Mouse (Mus musculus): ENCODE measurements at regions not wholly inside any gene's neighbourhood (a gene's known extent, or its start where the extent isn't known, plus 50 kb on each side); places are given as distances from the start of the nearest gene placed in this dataset.

- 84% methylated on average over 6 of the region's 6 CpGs for WGBS
- peaks cover 14% of the 10 kb centered on the region for H3K9me3 ChIP-seq
- 0 out of 2 replicates have a peak, but pooled peaks cover 3% of the 10 kb centered on the region for H3K4me1 ChIP-seq (replicated peaks)
- no peaks in the 10 kb centered on the region for H3K36me3 ChIP-seq
- no peak for DNase-seq (ENCODE audit: low spot score)
- no peaks in the 10 kb centered on the region for H3K27me3 ChIP-seq (ENCODE audit: insufficient read depth, poor library complexity, severe bottlenecking)
- no peak overlapping the region for H3K4me3 ChIP-seq
- no peak overlapping the region for H3K27ac ChIP-seq
Measured at GRCm38 (mm10) chr16:93469957-93470356, 133.9 kb downstream of the Setd4 start.

GRCm38 (mm10) chr16:93465741-93466140 is 138.1 kb downstream of the Setd4 start:
- Histone ChIP-seq H3K27ac (no peak overlapping the region), H3K4me1 (replicated peaks) (0 out of 2 replicates have a peak, but pooled peaks cover 3% of the 10 kb centered on the region), H3K9me3 (no peaks in the 10 kb centered on the region), H3K27me3 (ENCODE audit: insufficient read depth, poor library complexity, severe bottlenecking) (0 out of 2 replicates have a peak, but pooled peaks cover 1% of the 10 kb centered on the region), H3K4me3 (no peak overlapping the region), H3K36me3 (no peaks in the 10 kb centered on the region)
- 88% methylated on average over 5 of the region's 5 CpGs for WGBS
- DNase-seq (ENCODE audit: low spot score) = no peak

DNA sequence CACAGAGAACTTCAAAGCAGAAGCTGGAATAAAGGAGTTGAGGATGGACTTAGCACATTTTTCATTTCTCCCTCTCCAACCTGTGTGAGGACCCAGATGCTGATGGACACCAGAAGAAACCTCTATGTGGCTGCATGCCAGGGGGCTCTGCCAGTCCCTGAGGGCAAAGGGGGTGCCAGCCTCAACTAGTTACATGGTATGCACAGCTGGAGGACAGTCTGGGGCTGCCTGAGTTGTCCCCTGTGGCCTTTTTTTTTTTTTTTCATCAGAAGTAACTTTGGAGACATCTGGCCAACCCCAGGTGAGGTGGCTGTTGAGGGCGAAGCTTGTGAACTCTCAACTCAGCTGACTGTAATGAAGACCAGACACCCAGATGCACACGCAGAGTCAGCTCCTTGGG is 139.0 kb downstream of the Setd4 start:
- Histone ChIP-seq H3K27me3 (ENCODE audit: insufficient read depth, poor library complexity, severe bottlenecking) (0 out of 2 replicates have a peak, but pooled peaks cover 5% of the 10 kb centered on the region), H3K4me3 (no peak overlapping the region), H3K9me3 (no peaks in the 10 kb centered on the region), H3K4me1 (replicated peaks) (peaks cover 6% of the 10 kb centered on the region), H3K36me3 (no peaks in the 10 kb centered on the region), H3K27ac (no peak overlapping the region)
- no peak for DNase-seq (ENCODE audit: low spot score)
- 47% methylated on average over 2 of the region's 2 CpGs for WGBS

DNA sequence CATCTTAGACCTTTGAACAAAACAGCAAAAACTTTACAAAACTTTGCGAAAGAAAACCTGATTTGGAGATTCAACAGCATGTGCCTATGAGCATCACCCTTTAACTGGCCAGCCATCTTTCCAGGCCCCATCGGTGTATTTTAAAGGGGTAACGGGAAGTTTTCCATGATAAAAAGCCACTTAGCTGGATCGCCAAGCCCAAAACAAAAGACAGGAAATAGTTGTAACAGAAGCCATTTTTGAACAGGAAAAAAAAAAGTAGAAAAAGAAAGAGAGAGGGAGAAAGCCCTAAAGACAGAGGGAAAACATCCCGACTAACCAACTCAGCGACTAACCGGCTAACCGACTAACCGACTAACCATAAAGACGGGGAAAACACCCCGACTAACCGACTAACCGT is 140.5 kb downstream of the Setd4 start:
- H3K9me3 ChIP-seq = no peaks in the 10 kb centered on the region
- no peak for DNase-seq (ENCODE audit: low spot score)
- peaks cover 21% of the 10 kb centered on the region for H3K4me1 ChIP-seq (replicated peaks)
- H3K27me3 ChIP-seq (ENCODE audit: insufficient read depth, poor library complexity, severe bottlenecking) = 0 out of 2 replicates have a peak, but pooled peaks cover 5% of the 10 kb centered on the region
- no peaks in the 10 kb centered on the region for H3K36me3 ChIP-seq
- no peak overlapping the region for H3K4me3 ChIP-seq
- H3K27ac ChIP-seq = no peak overlapping the region
- 88% methylated on average over 13 of the region's 13 CpGs for WGBS

DNA sequence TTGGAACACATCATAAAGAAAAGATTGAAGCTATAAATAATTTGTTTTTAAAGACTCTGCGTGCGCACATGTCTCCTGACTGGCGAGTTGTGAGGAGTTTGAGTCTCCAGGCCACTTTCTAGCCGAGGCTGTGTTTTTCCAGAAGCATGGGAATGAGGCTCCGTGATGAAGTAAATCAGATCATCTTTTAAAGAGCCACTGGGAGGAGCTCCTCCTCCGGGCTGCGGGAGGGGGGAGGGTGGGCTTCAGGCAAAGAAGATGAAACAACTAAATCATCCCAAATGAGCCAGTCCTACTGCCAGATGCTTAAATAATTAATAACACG is 141.6 kb downstream of the Setd4 start:
- Histone ChIP-seq H3K4me1 (replicated peaks) (peaks cover 26% of the 10 kb centered on the region), H3K4me3 (no peak overlapping the region)
- DNase-seq (ENCODE audit: low spot score) = no peak

DNA sequence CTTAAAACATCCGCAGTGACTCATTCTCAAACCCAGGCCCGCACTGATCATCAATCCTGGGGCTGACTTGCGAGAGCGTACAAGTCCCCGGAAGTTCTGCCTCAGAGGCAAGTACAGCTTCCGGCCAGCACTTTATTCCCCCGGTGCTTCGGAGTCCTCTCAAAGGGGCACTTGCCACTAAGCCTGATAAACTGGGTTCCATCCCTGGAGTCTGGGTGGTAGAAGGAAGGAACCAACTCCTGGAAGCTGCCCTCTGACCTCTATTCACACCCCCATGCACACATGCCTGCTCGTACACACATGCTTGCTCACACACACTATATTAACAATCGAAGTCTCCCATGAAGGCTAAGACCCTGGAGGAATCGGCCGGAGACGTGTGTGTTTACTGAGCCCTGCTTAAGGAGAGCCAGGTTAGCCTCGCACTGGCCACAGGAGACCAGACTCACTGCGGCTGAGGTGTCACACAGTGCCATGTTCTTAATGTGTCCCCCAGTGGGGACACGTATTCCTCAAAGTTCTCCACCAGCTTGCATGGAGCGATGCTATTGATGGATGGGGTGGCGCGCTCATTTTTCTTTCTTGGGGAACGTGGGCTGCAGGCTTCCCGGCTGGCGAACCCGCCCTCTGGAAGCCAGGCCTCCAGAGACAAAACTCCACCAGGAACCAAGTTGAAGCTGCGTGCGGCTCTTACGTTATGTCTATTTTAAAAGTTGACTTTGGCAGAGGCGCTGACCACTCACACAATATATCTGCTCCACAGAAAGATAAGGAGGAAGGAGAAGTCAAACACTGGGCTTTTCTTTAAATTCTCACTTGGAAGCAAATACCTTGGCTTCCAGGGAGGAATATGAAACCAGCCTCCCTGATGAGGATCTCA is 142.2 kb downstream of the Setd4 start:
- H3K4me1 ChIP-seq (replicated peaks) = peaks cover 26% of the 10 kb centered on the region
- no peaks in the 10 kb centered on the region for H3K9me3 ChIP-seq
- no peak overlapping the region for H3K27ac ChIP-seq
- WGBS = 86% methylated on average over 27 of the region's 27 CpGs
- no peak overlapping the region for H3K4me3 ChIP-seq
- H3K27me3 ChIP-seq (ENCODE audit: insufficient read depth, poor library complexity, severe bottlenecking) = 0 out of 2 replicates have a peak, but pooled peaks cover 5% of the 10 kb centered on the region
- no peaks in the 10 kb centered on the region for H3K36me3 ChIP-seq
- DNase-seq (ENCODE audit: low spot score) = no peak

More for the DNA sequence above, 141.6 kb downstream of the Setd4 start:
- 55% methylated on average over 8 of the region's 8 CpGs for WGBS
- Histone ChIP-seq H3K36me3 (no peaks in the 10 kb centered on the region), H3K27me3 (ENCODE audit: insufficient read depth, poor library complexity, severe bottlenecking) (0 out of 2 replicates have a peak, but pooled peaks cover 5% of the 10 kb centered on the region), H3K27ac (no peak overlapping the region), H3K9me3 (no peaks in the 10 kb centered on the region)

GRCm38 (mm10) chr16:93459497-93460240 is 144.2 kb downstream of the Setd4 start:
- WGBS = 61% methylated on average over 12 of the region's 12 CpGs
- Histone ChIP-seq H3K9me3 (no peaks in the 10 kb centered on the region), H3K4me3 (no peak overlapping the region), H3K36me3 (no peaks in the 10 kb centered on the region), H3K27me3 (ENCODE audit: insufficient read depth, poor library complexity, severe bottlenecking) (0 out of 2 replicates have a peak, but pooled peaks cover 5% of the 10 kb centered on the region), H3K27ac (no peak overlapping the region; the same call in 1 of the 2 replicates), H3K4me1 (replicated peaks) (peaks cover 23% of the 10 kb centered on the region)
- no peak for DNase-seq (ENCODE audit: low spot score)

DNA sequence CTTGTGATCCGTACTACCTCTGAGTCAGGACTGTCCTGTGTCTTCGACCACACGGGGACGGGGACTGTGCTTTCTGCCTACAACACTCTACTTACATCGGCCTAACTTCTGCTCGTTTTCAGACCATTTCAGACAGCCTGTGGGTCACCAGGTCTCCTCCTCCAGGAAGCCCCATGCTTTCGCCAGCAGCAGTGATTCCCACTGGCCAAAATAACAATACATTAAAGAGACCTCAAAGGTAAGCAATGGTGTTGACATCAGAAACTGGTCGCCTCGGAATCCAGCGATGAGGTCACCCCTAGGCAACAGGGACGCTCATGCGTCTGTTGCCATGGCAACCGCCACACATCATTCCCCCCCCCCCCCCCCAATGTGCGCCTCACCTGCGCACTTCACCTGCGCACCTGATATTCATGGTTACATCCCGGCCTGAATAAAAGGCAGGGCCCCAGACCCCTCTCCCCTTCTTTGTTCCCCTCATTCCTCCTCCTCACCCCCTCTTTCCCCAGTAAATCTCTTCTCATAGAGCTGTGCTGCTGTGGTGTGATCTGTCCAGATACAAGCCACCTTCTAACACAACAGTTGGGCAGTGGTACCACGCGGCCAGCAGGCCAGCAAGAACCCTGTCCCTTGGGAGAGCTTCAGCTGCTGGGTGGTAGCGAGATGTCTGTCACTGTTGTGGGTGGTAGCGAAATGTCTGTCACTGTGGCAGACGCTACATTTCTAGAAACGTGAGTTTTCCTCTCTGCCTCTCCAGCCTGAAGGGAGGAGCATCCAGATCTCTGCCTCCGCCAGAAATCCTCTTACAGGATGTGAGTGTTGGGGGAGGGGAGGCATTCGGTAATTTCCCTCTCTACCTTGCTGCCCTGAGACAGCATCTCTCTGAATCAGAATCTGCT is 145.0 kb downstream of the Setd4 start:
- WGBS = 47% methylated on average over 25 of the region's 25 CpGs
- Histone ChIP-seq H3K27me3 (ENCODE audit: insufficient read depth, poor library complexity, severe bottlenecking) (0 out of 2 replicates have a peak, but pooled peaks cover 5% of the 10 kb centered on the region), H3K9me3 (no peaks in the 10 kb centered on the region), H3K36me3 (no peaks in the 10 kb centered on the region), H3K27ac (0 out of 2 replicates have a peak overlapping the region, but pooled peaks have one; percentile 59), H3K4me3 (no peak overlapping the region), H3K4me1 (replicated peaks) (peaks cover 23% of the 10 kb centered on the region)
- no peak for DNase-seq (ENCODE audit: low spot score)

GRCm38 (mm10) chr16:93458011-93458585 is 145.8 kb downstream of the Setd4 start:
- Histone ChIP-seq H3K27ac (no peak overlapping the region), H3K9me3 (no peaks in the 10 kb centered on the region), H3K27me3 (ENCODE audit: insufficient read depth, poor library complexity, severe bottlenecking) (peaks cover 12% of the 10 kb centered on the region), H3K4me1 (replicated peaks) (peaks cover 23% of the 10 kb centered on the region), H3K4me3 (no peak overlapping the region), H3K36me3 (no peaks in the 10 kb centered on the region)
- DNase-seq (ENCODE audit: low spot score) = no peak
- WGBS = 92% methylated on average over 20 of the region's 20 CpGs

GRCm38 (mm10) chr16:93456706-93457425 is 147.0 kb downstream of the Setd4 start:
- Histone ChIP-seq H3K4me3 (no peak overlapping the region), H3K9me3 (no peaks in the 10 kb centered on the region), H3K36me3 (no peaks in the 10 kb centered on the region), H3K4me1 (replicated peaks) (peaks cover 23% of the 10 kb centered on the region), H3K27me3 (ENCODE audit: insufficient read depth, poor library complexity, severe bottlenecking) (peaks cover 14% of the 10 kb centered on the region), H3K27ac (no peak overlapping the region)
- DNase-seq (ENCODE audit: low spot score) = no peak
- 80% methylated on average over 17 of the region's 17 CpGs for WGBS

- Histone ChIP-seq H3K4me1 (replicated peaks) (peaks cover 33% of the 10 kb centered on the region), H3K27ac (no peak overlapping the region), H3K36me3 (no peaks in the 10 kb centered on the region), H3K9me3 (no peaks in the 10 kb centered on the region), H3K4me3 (no peak overlapping the region), H3K27me3 (ENCODE audit: insufficient read depth, poor library complexity, severe bottlenecking) (peaks cover 15% of the 10 kb centered on the region)
- WGBS = 30% methylated on average over 8 of the region's 8 CpGs
- DNase-seq (ENCODE audit: low spot score) = peak; percentile 81
Measured at GRCm38 (mm10) chr16:93454080-93454997, 149.5 kb downstream of the Setd4 start.

All from hindbrain, embryonic 10.5 days (tissue).